Mouse (Mus musculus) ZHBTc4 (cell line): Measurements from ENCODE around the gene Znrf4.

Experiments
- DNase-seq: peaks from one replicate; pipeline ENCODE4 v3.0.0-alpha.2; 2011; ENCODE audit warnings: low read depth, low spot score

Gene Znrf4

DNA sequence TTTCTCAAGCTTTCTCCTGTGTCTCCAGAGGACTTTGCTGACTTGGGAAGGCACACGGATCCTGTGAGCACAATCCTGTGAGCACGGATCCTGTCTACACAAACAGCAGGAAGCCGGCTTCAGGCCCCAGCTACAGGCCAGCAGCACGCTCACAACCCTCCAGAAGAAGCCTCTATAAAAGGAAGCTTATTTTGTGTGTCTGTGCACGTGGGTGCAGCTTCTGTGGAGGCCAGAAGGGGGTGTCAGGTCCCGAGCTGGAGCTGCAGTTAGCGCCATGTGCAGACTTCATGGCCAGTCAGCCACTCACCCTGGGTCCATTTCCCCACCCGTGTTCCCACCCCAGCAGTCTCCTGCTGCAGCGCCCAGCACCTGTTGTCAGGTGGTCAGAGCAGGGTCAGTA lies 43.9 kb downstream of the Znrf4 start:
- peak; percentile 66 for DNase-seq

DNA sequence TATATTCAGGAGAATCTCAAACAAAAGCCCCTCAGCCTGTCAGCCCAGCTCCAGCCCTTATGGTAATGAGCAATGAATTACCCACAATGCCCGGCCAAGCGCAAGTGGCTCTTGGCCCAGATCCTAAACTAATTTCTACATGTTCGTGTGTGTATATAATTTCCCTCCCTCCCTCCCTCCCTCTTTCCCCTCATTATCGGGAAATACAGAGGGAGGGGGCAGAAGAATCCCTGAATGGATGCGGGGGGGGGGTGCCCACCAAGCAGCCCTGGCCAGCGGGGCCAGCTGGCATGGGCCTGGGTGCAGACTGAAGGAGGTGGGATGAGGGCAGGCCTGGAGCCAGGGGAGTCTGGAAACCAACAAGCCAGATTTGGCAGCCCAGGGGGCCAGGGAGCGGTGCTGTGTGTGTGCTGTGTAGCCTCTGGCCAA lies 44.8 kb downstream of the Znrf4 start:
- DNase-seq, result no peak

DNA sequence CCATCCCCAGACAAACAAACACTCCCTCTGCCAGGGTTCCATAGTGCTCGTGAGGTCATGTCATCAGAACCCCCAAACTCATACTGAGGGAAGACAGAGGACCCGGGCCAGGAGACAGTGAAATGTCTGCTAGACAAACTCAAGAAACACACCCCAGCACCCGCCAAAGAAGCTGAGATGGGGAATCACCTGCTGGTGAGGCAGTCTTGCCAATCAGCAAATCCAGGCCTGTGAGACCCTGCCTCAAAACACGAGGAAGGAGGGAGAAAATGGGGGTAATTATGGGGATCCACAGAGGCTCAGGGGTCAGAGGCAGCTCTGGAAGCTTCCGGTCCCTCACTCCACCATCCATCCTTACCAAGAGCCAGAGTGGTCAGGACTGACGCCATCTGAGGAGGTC lies 45.5 kb downstream of the Znrf4 start:
- DNase-seq, result no peak

DNA sequence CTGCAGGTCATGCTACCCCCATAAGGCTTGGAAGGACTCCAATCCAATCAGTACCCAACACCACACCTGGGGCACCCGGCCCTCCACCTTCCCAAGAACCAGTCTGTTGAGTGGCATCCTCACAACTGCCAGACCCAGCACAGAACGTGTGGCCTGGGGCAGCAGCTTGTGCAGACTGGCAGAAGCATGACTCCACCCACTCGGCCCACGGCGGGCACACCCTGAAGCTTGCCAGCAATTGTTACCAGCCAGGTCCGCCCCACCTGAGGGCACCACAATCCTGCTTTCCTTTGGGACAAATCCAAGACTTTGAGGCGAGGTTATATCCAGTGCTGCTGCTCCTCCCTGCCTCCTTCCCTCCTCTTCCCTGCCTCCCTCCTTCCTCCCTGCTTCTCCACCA lies 47.4 kb downstream of the Znrf4 start:
- no peak for DNase-seq

DNA sequence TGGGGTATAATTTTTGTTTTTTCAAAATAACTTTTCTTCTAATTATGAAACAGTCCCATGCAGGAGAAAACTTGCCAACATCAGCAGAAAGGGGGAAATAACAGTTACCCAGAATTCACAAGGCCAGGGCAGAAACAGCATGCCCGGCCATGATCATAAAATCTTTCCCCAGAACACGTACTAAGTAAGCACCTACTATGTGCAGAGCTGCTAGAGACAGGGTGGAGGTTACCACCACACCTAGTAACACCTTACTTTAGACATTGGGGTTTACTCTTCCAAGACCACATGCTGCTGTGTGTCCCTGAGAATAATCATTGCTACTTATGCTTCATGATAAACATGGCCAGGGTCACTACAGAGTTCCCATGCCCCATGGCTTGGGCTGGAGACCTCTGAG lies 47.9 kb downstream of the Znrf4 start:
- DNase-seq, result no peak

DNA sequence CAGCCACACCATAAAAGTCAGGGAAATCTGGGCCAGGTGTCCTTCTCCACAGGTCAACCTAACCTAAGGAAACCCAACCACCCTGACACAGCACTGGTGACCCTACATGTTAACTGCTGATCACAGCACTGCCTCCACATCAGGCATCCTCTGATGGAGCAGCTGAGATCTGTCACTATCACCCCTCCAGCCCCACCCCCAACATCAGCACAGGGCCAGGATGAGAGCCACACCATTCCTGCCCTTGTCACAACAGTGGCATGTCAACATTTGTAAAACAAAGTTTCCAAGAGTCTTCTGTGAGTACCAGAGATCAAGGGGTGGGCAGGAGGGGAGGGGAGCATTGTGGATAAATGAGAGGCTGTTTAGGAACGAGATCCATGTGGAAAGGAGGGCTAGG lies 48.7 kb downstream of the Znrf4 start:
- DNase-seq, result no peak

DNA sequence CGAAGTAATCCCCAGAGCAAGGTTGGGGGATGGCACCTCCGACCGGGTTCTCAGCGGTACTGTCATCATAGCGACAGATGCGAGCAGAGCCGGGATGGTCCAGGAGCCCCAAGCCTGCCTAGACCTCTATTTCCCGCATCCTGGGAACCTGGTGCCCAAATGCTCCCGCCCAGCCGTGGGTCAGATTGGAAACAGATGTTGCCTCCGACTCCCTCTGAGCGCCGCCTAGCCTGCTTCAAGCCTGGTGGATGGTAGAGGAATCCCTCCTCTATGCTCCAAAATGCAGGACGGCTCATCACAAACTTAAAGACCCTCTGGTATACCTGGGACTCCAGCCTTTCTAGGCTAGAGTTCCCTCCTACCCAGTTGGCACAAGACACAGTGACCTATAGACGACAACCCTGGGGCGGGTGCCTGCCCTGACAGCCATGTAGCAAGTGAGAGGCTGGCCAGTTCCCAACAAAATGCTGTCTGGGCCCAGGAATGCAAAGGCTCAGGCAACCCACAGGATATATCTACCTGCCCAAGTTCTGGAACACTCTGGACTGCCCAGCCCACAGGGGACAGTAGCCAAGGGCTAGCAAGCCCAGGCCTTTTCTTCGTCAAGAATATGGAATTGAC lies 49.3 kb downstream of the Znrf4 start:
- DNase-seq, result no peak

DNA sequence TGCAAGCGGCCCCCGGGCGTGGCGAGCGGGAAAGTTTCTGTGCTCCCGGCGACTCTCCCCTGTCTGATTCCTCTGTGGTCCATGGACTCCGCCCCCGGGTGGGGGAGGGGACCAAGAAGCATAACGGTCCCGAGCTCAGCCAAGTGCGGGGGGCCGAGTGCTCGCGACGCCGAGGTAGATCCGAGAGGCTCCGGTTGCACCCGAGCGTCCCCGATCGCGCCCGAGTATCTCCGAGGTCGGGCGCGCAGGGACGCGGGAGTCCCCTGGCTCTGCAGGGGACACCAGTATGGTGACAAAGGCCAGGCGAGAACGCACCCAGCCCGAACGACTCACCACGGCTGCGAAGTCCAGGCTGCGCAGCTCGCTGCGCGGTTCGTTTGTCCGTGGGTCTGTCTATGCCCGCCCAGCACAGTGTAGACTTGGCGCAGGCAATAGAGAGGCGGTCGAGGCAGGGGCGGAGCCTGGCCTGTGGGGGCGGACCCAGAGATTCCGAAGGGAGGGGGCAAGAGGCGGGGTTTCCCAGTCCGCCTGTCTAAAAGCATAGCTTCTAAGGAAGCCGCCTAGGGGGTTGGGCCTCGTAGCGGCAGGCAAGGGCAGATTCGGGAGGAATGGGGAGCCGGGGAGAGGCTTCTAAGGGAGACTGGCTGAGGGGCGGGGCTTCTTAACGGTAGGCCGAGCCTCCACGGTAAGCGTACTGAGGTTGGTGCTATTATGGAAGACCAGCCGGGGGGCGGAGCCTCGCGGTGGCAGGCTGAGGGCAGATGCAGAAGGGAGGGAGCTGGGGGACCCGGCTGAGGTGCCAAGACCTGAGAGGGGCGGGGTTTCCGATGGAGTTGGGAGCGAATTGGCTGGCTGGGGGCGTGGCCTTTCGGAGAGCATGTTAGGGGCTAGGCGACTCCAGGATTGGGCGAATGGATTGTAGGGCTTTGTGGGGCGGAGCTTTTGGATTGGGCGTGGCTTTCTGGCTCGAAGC lies 50.2 kb downstream of the Znrf4 start:
- DNase-seq, result peak; percentile 100
